Mouse (Mus musculus) hindbrain, embryonic 14.5 days (tissue): Measurements from ENCODE around the gene Cnn2. TPM values are rescaled to one million over a fixed set of nuclear protein-coding genes. Genes with fewer than 3 reads are reported as not detected.

Experiments used
- ATAC-seq: fragments of 200-750 bp; cut with Nextera tagmentation; 2 replicates; pipeline ENCODE4 v1.8.0; 2017; ENCODE audit warnings: moderate number of reproducible peaks, mild to moderate bottlenecking, moderate TSS enrichment, moderate library complexity; ENCODE audit not compliant: low FRiP score
- DNase-seq: peaks from one replicate; pipeline ENCODE4 v3.0.0-alpha.2; 2015; ENCODE audit warnings: low spot score
- H3K27ac ChIP-seq: fragments of 300-500 bp; sonication (generic); 2 replicates; pipeline ENCODE4 v1.5.1; 2014; ENCODE audit warnings: mild to moderate bottlenecking, moderate library complexity
- H3K27me3 ChIP-seq: fragments of 300-500 bp; sonication (generic); 2 replicates; pipeline ENCODE4 v1.6.1; 2014; ENCODE audit warnings: mild to moderate bottlenecking, low read length, mixed read lengths; ENCODE audit not compliant: control insufficient read depth, insufficient read depth
- H3K36me3 ChIP-seq: fragments of 300-500 bp; sonication (generic); replicated peaks from 2 replicates; pipeline ENCODE4 v1.6.1; 2014; ENCODE audit not compliant: control insufficient read depth, insufficient read depth
- H3K4me1 ChIP-seq: fragments of 300-500 bp; sonication (generic); replicated peaks from 2 replicates; pipeline ENCODE4 v1.6.1; 2014; ENCODE audit warnings: antibody characterized with exemption, low read length, mixed read lengths; ENCODE audit not compliant: control insufficient read depth, insufficient read depth
- H3K4me2 ChIP-seq: fragments of 300-500 bp; sonication (generic); replicated peaks from 2 replicates; pipeline ENCODE4 v1.6.1; 2014; ENCODE audit warnings: mild to moderate bottlenecking, moderate library complexity
- H3K4me3 ChIP-seq: fragments of 300-500 bp; sonication (generic); replicated peaks from 2 replicates; pipeline ENCODE4 v1.5.1; 2014; ENCODE audit warnings: mild to moderate bottlenecking, low read length
- H3K9ac ChIP-seq: fragments of 300-500 bp; sonication (generic); 2 replicates; pipeline ENCODE4 v1.6.1; 2014
- H3K9me3 ChIP-seq: fragments of 300-500 bp; sonication (generic); 2 replicates; pipeline ENCODE4 v1.6.1; 2016; ENCODE audit warnings: low read length; ENCODE audit not compliant: control insufficient read depth
- WGBS: fragments of 180-500 bp; shearing (Covaris S2); extraction: QIAGEN DNeasy Blood & Tissue Kit; methylation state at CpG from one replicate; pipeline ENCODE4 v1.1.7; 2014; 5-methylcytosine and 5-hydroxymethylcytosine counted together
- polyA plus RNA-seq: library from polyadenylated mRNA; unstranded; fragments of >200 nt; fragmentation: Nextera tagmentation; extraction: Ambion mirVana; gene quantifications from 2 replicates; pipeline ENCODE4 v1.2.1, GENCODE M21; 2014

Gene Cnn2
- polyA plus RNA-seq, 1 experiment from 2014 or later, result 37.6 TPM

DNA sequence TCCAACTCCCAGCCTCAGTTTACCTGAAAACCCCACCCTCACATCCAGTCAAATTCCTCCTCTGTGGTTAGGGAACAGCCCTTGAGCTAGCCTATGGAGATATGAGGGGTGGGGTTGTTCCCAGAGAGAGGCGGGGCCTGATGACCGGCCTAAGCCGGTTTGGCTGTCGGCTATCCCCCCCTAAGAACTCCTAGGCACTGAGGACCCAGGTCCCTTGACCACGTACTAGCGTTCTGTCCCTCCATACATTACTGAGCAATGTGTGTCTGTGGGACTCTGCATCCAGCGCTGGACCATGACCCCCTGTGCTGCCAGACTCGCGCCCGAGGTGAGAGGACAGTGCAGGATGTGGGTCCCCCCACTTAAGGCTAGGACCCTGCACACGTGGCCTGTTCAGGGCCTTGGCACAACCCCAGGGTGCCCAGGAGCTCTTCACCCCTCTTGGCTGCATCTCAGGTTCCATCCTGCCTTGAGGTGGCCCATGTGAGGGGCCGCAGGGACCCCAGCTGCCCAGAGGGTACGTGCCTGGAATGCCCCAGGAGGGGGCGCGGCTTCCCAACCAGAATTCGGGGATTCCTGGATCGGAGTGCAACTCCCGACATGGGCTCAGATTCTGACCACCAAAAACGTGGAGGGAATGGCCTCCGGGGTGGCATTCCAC is 31.2 kb downstream of the Cnn2 start:
- no peak overlapping the region for H3K4me3 ChIP-seq
- peaks cover 38% of the 10 kb centered on the region for H3K27me3 ChIP-seq
- H3K4me1 ChIP-seq, result no peaks in the 10 kb centered on the region
- peak overlapping the region; percentile 36; the same call in 1 of the 2 replicates for H3K9ac ChIP-seq
- H3K4me2 ChIP-seq, result no peak overlapping the region; the same call in 1 of the 2 replicates
- ATAC-seq, result no peak
- WGBS, result 4% methylated on average over 20 of the region's 20 CpGs
- DNase-seq, result no peak
- no peaks in the 10 kb centered on the region for H3K9me3 ChIP-seq
- no peak overlapping the region for H3K27ac ChIP-seq
- no peaks in the 10 kb centered on the region for H3K36me3 ChIP-seq

GRCm38 (mm10) chr10:80020191-80020590 is 31.8 kb downstream of the Cnn2 start:
- Histone ChIP-seq H3K4me1 (no peaks in the 10 kb centered on the region), H3K4me2 (no peak overlapping the region; the same call in 1 of the 2 replicates), H3K4me3 (no peak overlapping the region), H3K27ac (no peak overlapping the region), H3K36me3 (no peaks in the 10 kb centered on the region), H3K9me3 (no peaks in the 10 kb centered on the region), H3K9ac (no peak overlapping the region), H3K27me3 (peaks cover 33% of the 10 kb centered on the region)
- DNase-seq (no peak), ATAC-seq (no peak)
- 24% methylated on average over 11 of the region's 11 CpGs for WGBS

GRCm38 (mm10) chr10:80020603-80021319 is 32.4 kb downstream of the Cnn2 start:
- no peak for ATAC-seq
- Histone ChIP-seq H3K36me3 (no peaks in the 10 kb centered on the region), H3K9ac (no peak overlapping the region), H3K27ac (no peak overlapping the region), H3K4me2 (no peak overlapping the region), H3K4me1 (no peaks in the 10 kb centered on the region), H3K4me3 (no peak overlapping the region), H3K9me3 (no peaks in the 10 kb centered on the region), H3K27me3 (peaks cover 27% of the 10 kb centered on the region)
- 86% methylated on average over 18 of the region's 18 CpGs for WGBS
- DNase-seq, result no peak

DNA sequence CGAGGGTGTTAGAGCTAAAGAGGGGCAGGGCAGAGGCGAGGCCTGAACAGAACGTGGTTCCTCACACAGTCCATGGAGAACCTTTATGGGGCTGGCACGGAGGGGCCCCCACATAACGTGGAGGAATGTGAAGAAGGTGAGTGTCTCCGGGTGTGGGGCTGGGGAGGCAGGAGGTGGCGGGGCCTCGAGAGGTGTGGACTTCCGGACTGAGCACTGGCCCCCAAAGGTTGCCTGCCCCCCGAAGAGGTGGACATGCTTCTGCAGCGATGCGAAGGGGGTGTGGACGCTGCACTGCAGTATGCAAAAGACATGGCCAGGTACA is 32.9 kb downstream of the Cnn2 start:
- Histone ChIP-seq H3K4me2 (no peak overlapping the region), H3K4me1 (no peaks in the 10 kb centered on the region), H3K4me3 (no peak overlapping the region), H3K36me3 (no peaks in the 10 kb centered on the region), H3K27me3 (peaks cover 23% of the 10 kb centered on the region), H3K27ac (no peak overlapping the region), H3K9ac (no peak overlapping the region), H3K9me3 (no peaks in the 10 kb centered on the region)
- DNase-seq (no peak), ATAC-seq (no peak)
- WGBS, result 92% methylated on average over 13 of the region's 13 CpGs

GRCm38 (mm10) chr10:80022164-80022563 is 33.8 kb downstream of the Cnn2 start:
- 95% methylated on average over 12 of the region's 12 CpGs for WGBS

GRCm38 (mm10) chr10:80022806-80023205 is 34.4 kb downstream of the Cnn2 start:
- no peak overlapping the region for H3K9ac ChIP-seq
- no peak for DNase-seq
- no peak for ATAC-seq
- 90% methylated on average over 8 of the region's 8 CpGs for WGBS
- H3K4me1 ChIP-seq, result no peaks in the 10 kb centered on the region
- no peak overlapping the region for H3K4me2 ChIP-seq
- H3K27me3 ChIP-seq, result peaks cover 22% of the 10 kb centered on the region
- H3K9me3 ChIP-seq, result no peaks in the 10 kb centered on the region
- no peak overlapping the region for H3K27ac ChIP-seq
- H3K4me3 ChIP-seq, result no peak overlapping the region
- no peaks in the 10 kb centered on the region for H3K36me3 ChIP-seq

More at GRCm38 (mm10) chr10:80022164-80022563, 33.8 kb downstream of the Cnn2 start:
- Histone ChIP-seq H3K9ac (no peak overlapping the region), H3K4me1 (no peaks in the 10 kb centered on the region), H3K36me3 (no peaks in the 10 kb centered on the region), H3K9me3 (no peaks in the 10 kb centered on the region), H3K4me3 (no peak overlapping the region), H3K4me2 (no peak overlapping the region), H3K27me3 (peaks cover 22% of the 10 kb centered on the region), H3K27ac (no peak overlapping the region)
- ATAC-seq (no peak), DNase-seq (no peak)

- H3K27me3 ChIP-seq, result peaks cover 18% of the 10 kb centered on the region
Measured at GRCm38 (mm10) chr10:80023758-80024157, 35.4 kb downstream of the Cnn2 start.

DNA sequence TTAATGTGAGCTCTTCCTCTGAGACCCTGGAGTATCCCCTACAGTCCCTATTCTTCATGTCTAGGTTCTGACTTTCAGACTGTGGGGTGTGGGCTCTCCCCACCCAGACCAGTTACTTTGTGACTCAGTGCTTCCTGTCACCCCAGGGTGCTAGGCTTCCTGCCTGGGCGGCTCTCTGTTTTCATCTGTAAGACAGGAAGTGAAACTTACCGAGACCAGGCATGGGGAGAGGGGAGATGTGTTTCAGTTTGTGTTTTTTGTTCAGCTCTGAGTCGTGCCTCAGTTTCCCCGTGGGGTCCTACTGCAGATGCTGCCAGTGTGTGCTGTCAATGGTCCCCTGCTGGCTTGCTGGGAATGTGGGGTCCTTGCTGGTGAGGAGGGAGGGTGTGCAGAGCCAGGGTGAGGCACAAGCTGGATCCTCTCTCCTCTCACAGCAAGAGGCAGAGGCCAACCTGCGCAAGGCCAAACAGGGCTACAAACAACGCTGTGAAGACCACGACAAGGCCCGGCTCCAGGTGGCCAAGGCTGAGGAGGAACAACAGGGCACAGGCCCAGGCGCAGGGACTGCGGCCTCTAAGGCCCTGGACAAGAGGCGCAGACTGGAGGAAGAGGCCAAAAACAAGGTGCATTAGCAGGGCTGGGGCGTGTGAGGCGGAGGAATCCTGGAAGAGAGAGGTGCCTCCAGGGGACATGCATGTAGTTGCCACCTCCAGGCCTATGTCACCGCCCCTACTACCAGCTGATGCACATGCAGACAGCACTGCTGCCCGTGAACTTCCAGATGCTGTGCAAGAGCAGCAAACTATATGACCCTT is 36.1 kb downstream of the Cnn2 start:
- ATAC-seq (no peak), DNase-seq (no peak)
- Histone ChIP-seq H3K9ac (no peak overlapping the region), H3K9me3 (no peaks in the 10 kb centered on the region), H3K4me3 (no peak overlapping the region), H3K27ac (no peak overlapping the region), H3K4me1 (no peaks in the 10 kb centered on the region), H3K27me3 (peaks cover 12% of the 10 kb centered on the region), H3K36me3 (no peaks in the 10 kb centered on the region), H3K4me2 (no peak overlapping the region)
- 80% methylated on average over 15 of the region's 15 CpGs for WGBS

More at GRCm38 (mm10) chr10:80023758-80024157, 35.4 kb downstream of the Cnn2 start:
- 84% methylated on average over 5 of the region's 5 CpGs for WGBS
- DNase-seq (no peak), ATAC-seq (no peak)
- Histone ChIP-seq H3K9me3 (no peaks in the 10 kb centered on the region), H3K4me2 (no peak overlapping the region), H3K4me1 (no peaks in the 10 kb centered on the region), H3K27ac (no peak overlapping the region), H3K36me3 (no peaks in the 10 kb centered on the region), H3K9ac (no peak overlapping the region), H3K4me3 (no peak overlapping the region)

DNA sequence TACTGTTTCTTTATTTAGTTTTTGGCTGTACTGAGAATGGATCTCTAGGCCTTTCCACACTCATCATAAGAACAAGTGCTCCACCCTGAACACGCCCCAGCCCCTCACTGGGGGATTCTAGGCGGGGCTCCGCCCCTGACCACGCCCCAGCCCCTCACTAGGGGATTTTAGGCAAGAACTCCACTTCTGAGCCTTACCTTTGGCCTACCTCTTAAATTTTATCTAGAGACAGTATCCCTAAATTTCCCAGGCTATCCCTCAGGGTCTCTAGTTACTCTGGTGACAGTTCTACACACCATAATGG is 36.6 kb downstream of the Cnn2 start:
- H3K27ac ChIP-seq, result no peak overlapping the region
- no peak for ATAC-seq
- H3K27me3 ChIP-seq, result peaks cover 7% of the 10 kb centered on the region
- no peaks in the 10 kb centered on the region for H3K36me3 ChIP-seq
- H3K9me3 ChIP-seq, result no peaks in the 10 kb centered on the region
- no peak overlapping the region for H3K4me3 ChIP-seq
- H3K4me2 ChIP-seq, result no peak overlapping the region
- DNase-seq, result no peak
- no peak overlapping the region for H3K9ac ChIP-seq
- H3K4me1 ChIP-seq, result no peaks in the 10 kb centered on the region
- WGBS, result 61% methylated on average over 4 of the region's 4 CpGs
